Mouse (Mus musculus): ENCODE measurements around the gene Fiz1.

Gene Fiz1

DNA sequence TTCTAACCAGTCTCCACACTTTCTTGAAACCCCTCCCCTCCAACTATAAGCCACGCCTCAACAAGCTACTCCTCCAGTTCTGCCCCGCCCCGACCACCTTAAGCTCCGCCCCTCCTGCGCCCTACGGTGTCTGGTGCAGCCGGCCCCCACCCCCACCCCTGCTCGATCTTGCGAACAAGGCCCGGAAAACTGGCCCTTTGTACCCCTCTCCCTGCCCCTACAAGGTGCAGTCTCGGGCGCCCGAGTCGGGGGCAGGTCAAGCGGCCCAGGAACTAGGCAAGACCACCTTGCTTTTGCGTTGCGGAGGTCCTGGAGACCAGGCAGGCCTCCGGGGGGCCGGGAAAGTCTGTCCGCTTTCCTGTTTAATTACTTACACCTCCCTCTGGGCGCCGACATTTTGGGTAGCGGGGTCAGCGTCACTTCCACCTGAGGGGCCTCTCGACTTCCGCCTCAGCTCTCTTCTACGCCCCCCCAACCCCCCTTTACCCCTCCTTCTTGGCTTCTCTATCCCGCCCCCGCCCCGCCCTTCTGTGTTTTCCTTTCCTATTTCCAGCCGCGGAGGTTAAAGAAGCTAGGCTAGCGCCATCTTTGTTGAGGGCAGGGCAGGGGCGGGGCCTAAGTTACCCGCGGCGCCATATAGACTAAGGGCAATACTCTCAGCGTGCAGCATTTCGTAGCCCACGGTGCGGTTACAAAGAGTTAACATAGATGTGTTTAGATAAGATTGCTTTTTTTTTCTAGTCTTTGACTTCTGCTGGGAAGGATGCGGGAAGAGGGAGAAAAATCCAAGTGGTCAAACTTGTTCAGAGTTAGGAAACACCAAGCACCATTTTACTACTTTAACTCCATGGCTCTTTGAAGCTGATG lies at the start of gene Fiz1, which contains the start of gene Zfp524:
TSS of gene Fiz1 (minus strand) at position 447 of the 867 bp plus-strand sequence.
TSS of gene Zfp524 (plus strand) at position 165 of the 867 bp plus-strand sequence.
- peak; percentile 99 for DNase-seq (ENCODE audit: low read depth, low spot score)

DNA sequence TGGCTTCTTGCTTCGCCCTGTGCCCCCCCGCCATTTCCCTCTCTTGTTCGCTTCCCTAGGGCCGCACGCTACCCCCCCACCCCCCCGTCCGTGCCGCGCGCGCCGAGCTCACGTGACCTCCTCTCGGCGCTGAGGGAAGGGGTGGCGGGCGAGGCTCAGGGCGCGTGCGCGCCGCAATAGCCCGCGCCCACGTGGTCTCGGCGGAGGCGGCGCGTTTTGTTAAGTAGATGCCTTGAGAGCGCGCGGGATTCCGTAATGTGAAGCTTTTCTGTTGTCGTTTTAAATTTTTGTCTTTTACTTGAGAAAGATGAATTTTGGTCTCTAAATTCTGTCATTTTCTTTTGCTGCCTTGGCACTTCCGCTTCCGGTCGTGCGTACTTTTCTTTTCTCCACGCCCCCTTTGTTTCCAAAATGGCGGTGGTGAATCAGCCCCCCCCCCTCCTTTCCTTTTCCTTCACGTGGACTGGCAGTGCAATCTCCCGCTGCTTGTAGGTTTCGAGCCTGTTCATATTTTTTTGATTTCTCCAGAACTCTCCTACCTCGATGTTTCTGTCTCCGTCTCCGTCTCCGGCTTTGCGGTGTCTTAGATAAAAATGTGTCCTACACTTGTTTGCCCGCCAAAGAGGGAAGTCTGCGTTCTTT lies 48.0 kb upstream of the Fiz1 start:
- peak; percentile 95 for DNase-seq (ENCODE audit: low read depth, low spot score)

GRCm38 (mm10) chr7:5061774-5062359 lies 47.4 kb upstream of the Fiz1 start, which contains the start of gene U2af2:
Gene U2af2, plus strand, starts transcription at chr7:5062143.
- peak; percentile 96 for DNase-seq (ENCODE audit: low read depth, low spot score)

GRCm38 (mm10) chr7:5060944-5061773 lies 46.7 kb upstream of the Fiz1 start:
- DNase-seq (ENCODE audit: low read depth, low spot score) = peak; percentile 98

DNA sequence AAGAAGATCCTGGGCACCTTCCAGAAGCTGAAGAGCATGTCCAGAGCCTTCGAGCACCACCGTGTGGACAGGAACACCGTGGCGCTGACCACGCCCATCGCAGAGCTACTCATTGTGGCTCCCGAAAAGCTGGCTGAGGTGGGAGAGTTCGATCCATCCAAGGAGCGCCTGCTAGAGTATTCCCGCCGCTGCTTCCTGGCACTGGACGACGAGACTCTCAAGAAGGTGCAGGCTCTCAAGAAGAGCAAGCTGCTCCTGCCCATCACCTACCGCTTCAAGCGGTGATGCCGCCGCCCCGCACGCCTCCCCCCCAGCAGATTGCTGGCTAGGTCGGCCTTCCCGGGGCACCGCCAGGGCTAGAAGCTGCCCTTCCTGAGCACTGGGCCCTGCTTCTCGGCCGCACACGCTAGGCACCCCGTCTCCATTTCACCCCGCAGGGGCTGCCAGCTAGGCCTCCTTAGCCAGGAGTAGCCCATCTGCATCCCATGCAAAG lies 45.8 kb upstream of the Fiz1 start:
- peak; percentile 81 for DNase-seq (ENCODE audit: low read depth, low spot score)

DNA sequence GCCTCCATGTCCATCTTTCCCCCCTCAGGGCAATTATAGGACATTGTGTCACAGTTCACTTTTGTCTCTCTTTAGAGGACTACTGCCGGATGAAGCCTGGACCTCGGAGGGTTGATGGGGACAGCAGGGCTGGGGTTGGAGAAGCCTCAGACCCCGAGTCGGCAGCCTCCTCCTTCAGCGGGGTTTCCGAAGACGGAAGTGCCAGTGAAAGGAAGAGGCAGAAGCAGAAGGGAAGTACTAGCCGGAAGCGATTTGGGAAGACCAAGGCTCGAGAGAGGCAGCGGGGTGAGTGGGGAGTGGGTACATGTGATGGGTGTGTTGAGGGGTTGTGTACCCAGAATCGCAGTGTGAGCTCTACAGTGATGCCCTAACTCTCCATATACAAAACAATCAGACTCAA lies 44.9 kb upstream of the Fiz1 start:
- no peak for DNase-seq (ENCODE audit: low read depth, low spot score)

- no peak for DNase-seq (ENCODE audit: low read depth, low spot score)
Measured at GRCm38 (mm10) chr7:5058631-5059030, 44.1 kb upstream of the Fiz1 start.

GRCm38 (mm10) chr7:5057804-5058203 lies 43.3 kb upstream of the Fiz1 start:
- DNase-seq (ENCODE audit: low read depth, low spot score) = no peak

GRCm38 (mm10) chr7:5057381-5057780 lies 42.9 kb upstream of the Fiz1 start:
- no peak for DNase-seq (ENCODE audit: low read depth, low spot score)

DNA sequence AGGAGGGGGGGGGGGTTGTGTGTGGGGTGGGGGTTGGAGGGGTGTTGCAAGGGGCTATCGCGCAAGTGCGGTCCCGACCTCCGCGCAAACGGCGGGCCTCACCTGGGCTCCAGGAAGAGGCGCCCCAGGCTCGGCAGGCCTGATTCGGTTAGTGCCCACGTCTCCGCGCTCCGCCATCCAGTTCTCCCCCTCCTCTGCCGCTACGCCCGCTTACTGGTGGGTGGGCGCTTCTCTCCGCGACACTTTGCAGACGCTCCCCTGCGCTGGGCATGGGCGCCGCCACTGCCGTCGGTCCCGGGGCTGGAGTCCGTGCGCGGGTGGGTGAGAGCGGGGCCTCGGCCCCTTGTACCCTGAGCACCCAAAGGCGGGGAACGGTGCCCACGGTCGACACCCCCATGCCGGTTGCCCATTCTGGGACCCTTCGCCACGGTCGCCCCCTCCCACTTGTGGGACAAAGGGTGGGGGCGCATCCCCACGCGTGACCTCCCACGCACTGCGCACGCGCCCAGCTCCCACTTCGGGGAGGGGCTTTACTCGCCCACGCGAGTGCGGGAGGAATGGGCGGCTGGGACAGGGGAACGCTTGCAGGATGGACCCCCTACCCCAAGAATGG lies 42.3 kb upstream of the Fiz1 start:
- no peak for DNase-seq (ENCODE audit: low read depth, low spot score)

DNA sequence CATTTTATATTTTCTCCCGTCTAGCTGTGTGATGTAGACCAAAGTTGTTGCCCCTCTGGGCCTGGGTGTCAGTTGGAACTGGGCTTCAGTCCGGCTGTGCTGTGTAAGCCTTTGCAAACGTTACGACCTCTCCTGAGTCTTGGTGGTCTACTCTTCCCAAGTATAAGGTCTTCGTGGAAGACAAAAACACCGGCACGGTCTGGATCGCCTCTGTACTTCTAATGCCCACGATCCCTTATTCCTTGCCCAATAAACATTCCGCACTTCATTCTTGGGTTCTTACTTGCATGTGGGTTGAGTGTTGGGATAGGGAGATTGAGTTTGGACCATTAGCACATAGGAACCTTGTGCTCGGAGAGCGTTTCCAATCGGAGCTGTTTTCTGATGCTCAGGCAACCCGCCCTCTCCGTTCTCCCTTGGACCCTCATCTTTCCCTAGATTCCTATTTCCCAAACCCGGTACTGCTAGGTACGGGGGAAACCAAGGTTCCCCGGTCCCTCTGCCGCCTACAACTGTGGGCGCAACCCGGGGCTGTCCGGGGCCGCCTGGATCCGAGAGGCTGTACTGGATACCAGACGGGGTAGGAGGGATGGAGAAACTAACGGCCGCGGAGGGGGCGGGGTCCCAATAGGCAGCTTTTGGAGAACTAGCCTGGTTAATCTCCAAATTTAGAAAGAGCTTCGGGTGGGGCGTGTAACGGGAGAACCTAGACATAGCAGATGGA lies 39.1 kb upstream of the Fiz1 start:
- DNase-seq (ENCODE audit: low read depth, low spot score) = no peak

GRCm38 (mm10) chr7:5052931-5053343 lies 38.4 kb upstream of the Fiz1 start:
- peak; percentile 35 for DNase-seq (ENCODE audit: low read depth, low spot score)

DNA sequence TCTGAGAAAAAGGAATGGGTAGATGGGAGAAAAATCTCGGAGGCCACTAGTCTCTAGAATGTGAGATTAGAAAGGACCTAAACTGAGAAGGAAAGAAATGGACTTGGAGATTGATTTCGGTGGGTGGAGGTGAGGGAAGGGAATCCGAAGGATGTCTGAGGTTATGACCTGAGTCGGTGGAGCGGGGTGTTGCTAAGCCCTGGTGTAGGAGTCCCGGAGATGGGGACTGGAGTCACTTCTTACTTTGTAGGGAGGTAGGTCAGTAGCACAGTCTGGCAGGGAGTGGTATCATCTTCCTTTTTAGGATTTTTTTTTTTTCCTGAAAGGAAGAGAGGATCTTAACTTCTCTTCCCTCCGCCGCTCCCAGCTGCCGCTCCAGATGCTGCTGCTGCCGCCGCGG lies 37.9 kb upstream of the Fiz1 start:
- DNase-seq (ENCODE audit: low read depth, low spot score) = peak; percentile 30

DNA sequence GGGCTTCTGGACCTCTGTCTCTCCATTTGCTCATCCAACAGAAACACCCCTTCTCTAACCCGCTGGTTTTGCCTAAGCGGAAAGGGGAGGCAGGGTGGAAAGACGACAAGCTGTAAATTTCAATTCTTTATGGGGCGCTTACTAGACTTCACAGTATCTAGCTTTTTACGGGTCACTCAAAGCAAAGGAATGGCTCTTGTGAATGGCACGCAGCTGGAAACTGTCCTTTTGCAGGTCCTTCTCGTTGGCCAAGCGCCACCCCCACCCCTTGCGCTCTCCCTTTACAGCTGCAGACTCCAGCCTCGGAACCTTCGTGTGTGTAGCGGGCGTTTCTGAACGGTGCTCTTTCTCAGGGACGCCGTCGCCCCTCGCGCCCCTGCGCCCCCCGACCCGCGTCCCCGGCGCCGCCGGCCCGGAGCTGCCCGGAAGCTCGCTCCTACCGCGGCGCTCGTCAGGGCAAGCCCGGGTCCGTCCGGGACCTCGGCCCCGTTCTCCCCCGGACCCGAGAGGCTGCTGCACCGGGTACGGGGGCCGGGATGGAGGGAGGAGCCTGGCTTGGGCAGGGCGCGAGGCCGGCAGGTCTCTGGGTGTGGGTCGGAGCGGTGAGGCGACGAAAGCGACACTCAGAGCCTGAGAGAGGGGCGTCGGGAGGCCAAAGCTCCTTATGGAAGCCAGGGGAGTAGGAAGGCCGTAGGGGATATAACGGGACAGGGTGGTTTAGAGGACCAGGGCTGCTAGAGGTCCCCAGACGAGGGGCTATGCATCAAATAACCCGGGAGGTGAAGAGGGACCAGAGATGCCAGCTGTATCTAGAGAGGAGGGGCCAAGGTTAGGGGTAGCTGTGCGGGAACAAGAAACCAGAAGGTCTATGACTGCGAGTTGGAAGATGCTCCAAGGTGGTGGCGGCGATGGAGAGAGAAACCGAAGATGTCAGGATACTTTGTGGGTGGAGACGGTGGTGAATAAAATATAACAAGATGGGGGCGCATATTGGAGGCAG lies 37.0 kb upstream of the Fiz1 start, which contains the start of gene Zfp580:
TSS of gene Zfp580 (plus strand) at position 346 of the 1,000 bp plus-strand sequence.
- peak; percentile 67 for DNase-seq (ENCODE audit: low read depth, low spot score)

DNA sequence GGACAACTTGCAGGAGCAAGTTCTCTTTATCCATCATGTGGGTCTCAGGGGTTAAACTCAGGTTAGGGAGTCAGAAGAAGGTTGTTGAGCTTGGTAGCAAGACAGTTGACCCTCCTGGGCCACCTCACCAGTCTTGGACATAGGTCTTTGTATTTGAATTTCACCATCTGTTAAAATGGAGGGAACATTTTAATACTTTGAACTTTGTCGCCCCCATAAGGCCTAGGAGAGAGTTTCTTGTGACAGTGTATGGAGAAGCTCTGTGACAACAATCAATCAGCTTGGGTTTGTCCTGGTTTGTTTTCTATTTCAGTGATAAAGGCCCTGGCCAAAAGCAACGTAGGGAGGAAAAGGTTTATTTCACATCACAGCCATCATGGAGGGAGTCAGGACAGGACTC lies 32.8 kb upstream of the Fiz1 start:
- peak; percentile 59 for DNase-seq (ENCODE audit: low read depth, low spot score)

DNA sequence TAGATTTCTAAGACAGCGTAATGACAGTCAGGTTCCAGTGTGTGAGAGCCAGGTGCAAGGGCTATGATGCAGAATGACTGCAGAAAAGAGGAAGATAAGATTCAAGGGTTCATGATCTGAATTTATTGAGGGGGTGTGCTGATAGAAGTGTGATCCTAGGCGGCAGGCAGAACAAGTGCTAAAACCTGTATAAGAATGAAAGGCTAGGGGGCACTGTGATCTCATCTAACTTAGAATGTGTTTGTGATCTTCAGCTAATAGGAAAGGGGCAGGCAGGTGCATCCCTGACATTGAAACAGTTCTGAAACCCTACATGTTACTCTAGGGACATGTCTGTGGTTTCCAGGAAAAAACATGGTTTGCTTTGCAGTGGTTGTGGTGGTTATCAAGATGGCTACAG lies 31.6 kb upstream of the Fiz1 start:
- no peak for DNase-seq (ENCODE audit: low read depth, low spot score)

GRCm38 (mm10) chr7:5044981-5045380 lies 30.5 kb upstream of the Fiz1 start:
- DNase-seq (ENCODE audit: low read depth, low spot score) = no peak

DNA sequence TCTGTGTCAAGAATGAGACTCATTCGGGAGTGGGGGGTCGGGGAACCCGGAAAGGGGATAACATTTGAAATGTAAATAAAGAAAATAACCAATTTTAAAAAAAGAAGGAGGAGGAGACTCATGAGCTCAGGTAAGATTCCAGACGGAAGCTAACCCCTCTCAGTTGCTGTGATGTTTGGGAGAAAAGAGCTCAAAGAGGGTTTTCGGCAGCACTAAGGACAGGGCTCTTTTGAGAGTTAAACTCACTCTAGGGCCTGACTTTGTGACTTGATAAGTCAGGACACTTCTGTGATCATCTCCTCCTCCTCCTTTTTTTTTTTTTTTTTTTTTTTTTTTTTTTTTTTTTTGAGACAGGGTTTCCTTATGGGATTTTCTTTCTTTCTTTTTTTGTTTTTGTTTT lies 24.4 kb upstream of the Fiz1 start:
- no peak for DNase-seq (ENCODE audit: low read depth, low spot score)
